ENCODE assay signal across 8 mouse cellular contexts in the genomic region with DNA sequence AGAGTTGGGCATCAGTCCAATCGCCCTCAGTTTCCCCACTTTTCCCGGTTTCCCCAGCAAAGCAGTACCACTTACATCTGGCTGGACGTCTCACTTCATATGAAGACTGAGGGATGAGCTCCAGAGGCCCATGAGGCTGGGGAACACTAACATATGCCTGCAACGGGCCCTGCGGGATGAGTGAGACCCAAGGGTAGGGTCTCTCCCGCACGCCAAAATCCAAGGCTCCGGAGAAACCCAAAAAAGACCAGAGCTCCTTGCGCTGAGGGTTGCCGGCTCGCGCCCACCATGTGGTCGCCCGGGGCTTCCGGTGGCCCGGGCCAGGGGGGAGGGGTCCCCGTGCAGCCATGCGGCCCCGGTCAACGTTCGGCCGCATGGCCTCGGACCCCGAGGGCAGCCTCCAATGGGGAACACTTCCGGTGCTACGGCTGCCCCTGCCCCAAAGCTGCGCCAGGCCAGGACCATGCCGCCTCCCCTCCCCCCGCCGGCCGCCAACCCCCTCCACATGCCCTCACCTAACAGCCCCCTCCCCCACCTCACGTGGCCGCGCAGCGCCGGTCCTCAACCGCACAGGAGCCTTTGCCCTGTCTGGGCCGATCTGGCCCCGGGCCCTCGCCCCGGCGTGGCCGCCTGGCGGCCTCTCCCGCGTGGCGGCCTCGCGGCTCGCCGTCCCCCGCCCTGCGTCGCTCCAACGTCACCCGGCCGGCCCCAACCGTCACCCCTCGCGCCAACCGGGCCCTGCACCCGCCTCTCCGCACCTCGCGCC. TPM values are rescaled to one million over a fixed set of nuclear protein-coding genes. Genes with fewer than 3 reads are reported as not detected.
DNase-seq lines count a peak whose midpoint lies in the region; ATAC-seq and TF ChIP-seq lines count a peak whose summit lies in the region.

No protein-coding gene starts in this region.

- DNase-seq in lung, postnatal 14 days: no peak
- peak; percentile 75 for DNase-seq in adrenal gland, adult 2 months
- peak; percentile 66 for DNase-seq in liver

- H3K36me3 ChIP-seq in lung, embryonic 16.5 days (ENCODE audit: control insufficient read depth, insufficient read depth, low read length): peaks cover 31% of the 10 kb centered on the region
- peaks cover 39% of the 10 kb centered on the region for H3K36me3 ChIP-seq in embryonic facial prominence, embryonic 15.5 days
- H3K36me3 ChIP-seq in hindbrain, embryonic 16.5 days (ENCODE audit: control insufficient read depth, insufficient read depth, low read length): peaks cover 29% of the 10 kb centered on the region

- H3K27me3 ChIP-seq in lung, embryonic 16.5 days (ENCODE audit: control insufficient read depth, insufficient read depth, low read depth, low read length): no peaks in the 10 kb centered on the region
- no peaks in the 10 kb centered on the region for H3K27me3 ChIP-seq in embryonic facial prominence, embryonic 15.5 days
- no peaks in the 10 kb centered on the region for H3K27me3 ChIP-seq in hindbrain, embryonic 16.5 days (replicated peaks; ENCODE audit: control insufficient read depth, insufficient read depth, low read length)

- peaks cover 22% of the 10 kb centered on the region for H3K4me1 ChIP-seq in lung, embryonic 16.5 days (replicated peaks; ENCODE audit: control insufficient read depth, insufficient read depth, low read length)
- peaks cover 26% of the 10 kb centered on the region for H3K4me1 ChIP-seq in embryonic facial prominence, embryonic 15.5 days
- peaks cover 22% of the 10 kb centered on the region for H3K4me1 ChIP-seq in hindbrain, embryonic 16.5 days (ENCODE audit: control insufficient read depth, insufficient read depth, low read depth, low read length)
- H3K4me1 ChIP-seq in olfactory bulb, adult 2 months (ENCODE audit: control insufficient read depth, insufficient read depth, low read length): peaks cover 15% of the 10 kb centered on the region

- WGBS in lung, embryonic 16.5 days: under 1% methylated on average over 46 of the region's 65 CpGs
- under 1% methylated on average over 54 of the region's 65 CpGs for WGBS in embryonic facial prominence, embryonic 15.5 days
- WGBS in hindbrain, embryonic 16.5 days: under 1% methylated on average over 58 of the region's 65 CpGs
- WGBS in olfactory bulb, adult 2 months: 1% methylated on average over 61 of the region's 65 CpGs

- TF ChIP-seq POLR2A in olfactory bulb, adult 2 months (IDR thresholded peaks at IDR 0.05; ENCODE audit: insufficient read depth, low read depth, low read length): no peak

- peak overlapping the region; percentile 96 for H3K27ac ChIP-seq in lung, embryonic 16.5 days (ENCODE audit: low read length)
- peak overlapping the region; percentile 96 for H3K27ac ChIP-seq in embryonic facial prominence, embryonic 15.5 days (replicated peaks)
- H3K27ac ChIP-seq in hindbrain, embryonic 16.5 days (ENCODE audit: low read depth, low read length): peak overlapping the region; percentile 95
- H3K27ac ChIP-seq in olfactory bulb, adult 2 months (ENCODE audit: insufficient read depth, low read depth, low read length): peak overlapping the region; percentile 98

- peak overlapping the region; percentile 89 for H3K4me2 ChIP-seq in lung, embryonic 16.5 days (ENCODE audit: low read depth, low read length)
- peak overlapping the region; percentile 82 for H3K4me2 ChIP-seq in embryonic facial prominence, embryonic 15.5 days (replicated peaks)
- H3K4me2 ChIP-seq in hindbrain, embryonic 16.5 days (ENCODE audit: low read length): peak overlapping the region; percentile 83

- peak overlapping the region; percentile 99 for H3K9ac ChIP-seq in lung, embryonic 16.5 days (ENCODE audit: low read length)
- peak overlapping the region; percentile 98 for H3K9ac ChIP-seq in embryonic facial prominence, embryonic 15.5 days
- H3K9ac ChIP-seq in hindbrain, embryonic 16.5 days (ENCODE audit: low read depth, low read length): peak overlapping the region; percentile 92

- H3K4me3 ChIP-seq in lung, embryonic 16.5 days (ENCODE audit: low read length): peak overlapping the region; percentile 92
- H3K4me3 ChIP-seq in embryonic facial prominence, embryonic 15.5 days (replicated peaks): peak overlapping the region; percentile 95
- peak overlapping the region; percentile 88 for H3K4me3 ChIP-seq in hindbrain, embryonic 16.5 days (ENCODE audit: low read length)
- peak overlapping the region; percentile 100 for H3K4me3 ChIP-seq in olfactory bulb, adult 2 months (ENCODE audit: insufficient read depth, low read depth, low read length)

- H3K9me3 ChIP-seq in lung, embryonic 16.5 days (ENCODE audit: control insufficient read depth, low read length): no peaks in the 10 kb centered on the region
- no peaks in the 10 kb centered on the region for H3K9me3 ChIP-seq in embryonic facial prominence, embryonic 15.5 days (replicated peaks)
- no peaks in the 10 kb centered on the region for H3K9me3 ChIP-seq in hindbrain, embryonic 16.5 days (ENCODE audit: control insufficient read depth, low read length)

- ATAC-seq in lung, embryonic 16.5 days (ENCODE audit: low read depth): peak; percentile 18
- ATAC-seq in embryonic facial prominence, embryonic 15.5 days (ENCODE audit: insufficient number of reproducible peaks, low FRiP score, low TSS enrichment, low read depth): no peak
- peak; percentile 28; the same call in 1 of the 2 replicates for ATAC-seq in hindbrain, embryonic 16.5 days
- ATAC-seq in inflammation-experienced regulatory T-cells, adult 6 months: no peak

- TF ChIP-seq CTCF in olfactory bulb, adult 2 months (IDR thresholded peaks at IDR 0.05; ENCODE audit: insufficient read depth, low read depth, low read length): no peak

RNA-seq across cellular contexts. Expression of gene Eif5a, which starts 1.3 kb away (rescaled TPM):
- polyA plus RNA-seq in lung, embryonic 16.5 days (2015; fragmentation: Nextera tagmentation; extraction: Ambion mirVana): 1,390 and 1,410 TPM in 2 replicates
- 100 to 1,000 TPM; 572 to 622 TPM for total RNA-seq in adrenal gland, adult 2 months (2021)
- 180 and 225 TPM in 2 replicates for polyA plus RNA-seq in adrenal gland, adult 2 months (2012; rRNA removed)
- 1,531 and 1,570 TPM in 2 replicates for polyA plus RNA-seq in embryonic facial prominence, embryonic 15.5 days (2015; fragmentation: Nextera tagmentation; extraction: Ambion mirVana)
- 1,120 and 1,123 TPM in 2 replicates for polyA plus RNA-seq in hindbrain, embryonic 16.5 days (2015; fragmentation: Nextera tagmentation; extraction: Ambion mirVana)
- 516 and 653 TPM in 2 replicates for polyA plus RNA-seq in olfactory bulb, adult 2 months (2012; ENCODE audit: insufficient read depth, insufficient read length, low replicate concordance, missing spikeins)
- 1,000 to 10,000 TPM; 1,103 to 1,192 (median 1,160) TPM for polyA plus RNA-seq in inflammation-experienced regulatory T-cells, adult 6 months (2017; shearing (Covaris generic))

RNA-seq across cellular contexts. Expression of gene Gps2, which starts 6.8 kb away (rescaled TPM):
- polyA plus RNA-seq in lung, embryonic 16.5 days (2015; fragmentation: Nextera tagmentation; extraction: Ambion mirVana): 85.1 and 87.8 TPM in 2 replicates
- total RNA-seq in adrenal gland, adult 2 months (2021): 10 to 100 TPM; 44.7 to 61.8 TPM
- 130 and 148 TPM in 2 replicates for polyA plus RNA-seq in adrenal gland, adult 2 months (2012; rRNA removed)
- 84.5 and 85.1 TPM in 2 replicates for polyA plus RNA-seq in embryonic facial prominence, embryonic 15.5 days (2015; fragmentation: Nextera tagmentation; extraction: Ambion mirVana)
- 55.2 and 65.7 TPM in 2 replicates for polyA plus RNA-seq in hindbrain, embryonic 16.5 days (2015; fragmentation: Nextera tagmentation; extraction: Ambion mirVana)
- polyA plus RNA-seq in olfactory bulb, adult 2 months (2012; ENCODE audit: insufficient read depth, insufficient read length, low replicate concordance, missing spikeins): not detected in 2 replicates
- 100 to 1,000 TPM in 2 of 3 experiments, 10 to 100 TPM in 1; 91.9 to 128 (median 122) TPM for polyA plus RNA-seq in inflammation-experienced regulatory T-cells, adult 6 months (2017; shearing (Covaris generic))

RNA-seq across cellular contexts. Expression of gene Ybx2, which starts 15.1 kb away (rescaled TPM):
- polyA plus RNA-seq in lung, embryonic 16.5 days (2015; fragmentation: Nextera tagmentation; extraction: Ambion mirVana): 2.7 and 4.9 TPM in 2 replicates
- total RNA-seq in adrenal gland, adult 2 months (2021): 10 to 100 TPM; 12.9 to 20.0 TPM
- polyA plus RNA-seq in adrenal gland, adult 2 months (2012; rRNA removed): 21.8 and 41.4 TPM in 2 replicates
- 2.7 and 6.2 TPM in 2 replicates for polyA plus RNA-seq in embryonic facial prominence, embryonic 15.5 days (2015; fragmentation: Nextera tagmentation; extraction: Ambion mirVana)
- polyA plus RNA-seq in hindbrain, embryonic 16.5 days (2015; fragmentation: Nextera tagmentation; extraction: Ambion mirVana): 5.7 and 6.2 TPM in 2 replicates
- not detected in 2 replicates for polyA plus RNA-seq in olfactory bulb, adult 2 months (2012; ENCODE audit: insufficient read depth, insufficient read length, low replicate concordance, missing spikeins)
- polyA plus RNA-seq in inflammation-experienced regulatory T-cells, adult 6 months (2017; shearing (Covaris generic)): not detected

RNA-seq across cellular contexts. Expression of gene Neurl4, which starts 19.6 kb away (rescaled TPM):
- polyA plus RNA-seq in lung, embryonic 16.5 days (2015; fragmentation: Nextera tagmentation; extraction: Ambion mirVana): 5.7 and 6.4 TPM in 2 replicates
- 10 to 100 TPM; 40.6 to 44.2 TPM for total RNA-seq in adrenal gland, adult 2 months (2021)
- polyA plus RNA-seq in adrenal gland, adult 2 months (2012; rRNA removed): 38.6 and 47.6 TPM in 2 replicates
- polyA plus RNA-seq in embryonic facial prominence, embryonic 15.5 days (2015; fragmentation: Nextera tagmentation; extraction: Ambion mirVana): 7.8 and 8.5 TPM in 2 replicates
- 17.8 and 19.0 TPM in 2 replicates for polyA plus RNA-seq in hindbrain, embryonic 16.5 days (2015; fragmentation: Nextera tagmentation; extraction: Ambion mirVana)
- not detected in 2 replicates for polyA plus RNA-seq in olfactory bulb, adult 2 months (2012; ENCODE audit: insufficient read depth, insufficient read length, low replicate concordance, missing spikeins)
- polyA plus RNA-seq in inflammation-experienced regulatory T-cells, adult 6 months (2017; shearing (Covaris generic)): 1 to 10 TPM; 5.2 to 9.6 (median 9.0) TPM

RNA-seq across cellular contexts. Expression of gene 2810408A11Rik, which starts 19.7 kb away (rescaled TPM):
- polyA plus RNA-seq in lung, embryonic 16.5 days (2015; fragmentation: Nextera tagmentation; extraction: Ambion mirVana): 7.9 and 8.6 TPM in 2 replicates
- total RNA-seq in adrenal gland, adult 2 months (2021): under 1 TPM; 0.66 to 0.86 TPM
- polyA plus RNA-seq in adrenal gland, adult 2 months (2012; rRNA removed): 0.18 and 0.74 TPM in 2 replicates
- 8.7 and 9.4 TPM in 2 replicates for polyA plus RNA-seq in embryonic facial prominence, embryonic 15.5 days (2015; fragmentation: Nextera tagmentation; extraction: Ambion mirVana)
- 5.5 and 6.3 TPM in 2 replicates for polyA plus RNA-seq in hindbrain, embryonic 16.5 days (2015; fragmentation: Nextera tagmentation; extraction: Ambion mirVana)
- polyA plus RNA-seq in olfactory bulb, adult 2 months (2012; ENCODE audit: insufficient read depth, insufficient read length, low replicate concordance, missing spikeins): not detected in 2 replicates
- polyA plus RNA-seq in inflammation-experienced regulatory T-cells, adult 6 months (2017; shearing (Covaris generic)): under 1 TPM; 0.39 to 0.98 (median 0.63) TPM

Comparison
In these comparisons a context has a peak if more than half of its experiments do, and no peak if none do; other contexts are left out.
1. ATAC-seq: peak in lung, embryonic 16.5 days (single experiment) and hindbrain, embryonic 16.5 days (single experiment); none in embryonic facial prominence, embryonic 15.5 days (single experiment) and inflammation-experienced regulatory T-cells, adult 6 months (single experiment).
2. Peak in every context shown above with its lines, with median percentiles within 50 percentile points of each other: H3K27ac ChIP-seq, H3K4me2 ChIP-seq, H3K4me3 ChIP-seq and H3K9ac ChIP-seq.